Mouse (Mus musculus) stomach, embryonic 15.5 days (tissue): ENCODE results near the gene Fancl. TPM values are rescaled to one million over a fixed set of nuclear protein-coding genes. Genes with fewer than 3 reads are reported as not detected.

ENCODE experiments used
- ATAC-seq: fragments of 200-750 bp; cut with Nextera tagmentation; 2 replicates; pipeline ENCODE4 v1.8.0; 2017; ENCODE audit warnings: low read depth, moderate number of reproducible peaks, moderate TSS enrichment; ENCODE audit not compliant: insufficient read depth, low FRiP score
- H3K27ac ChIP-seq: fragments of 300-500 bp; sonication (generic); 2 replicates; pipeline ENCODE4 v1.5.1; 2015; ENCODE audit warnings: mild to moderate bottlenecking, inconsistent platforms
- H3K27me3 ChIP-seq: fragments of 300-500 bp; sonication (generic); replicated peaks from 2 replicates; pipeline ENCODE4 v1.6.1; 2015; ENCODE audit warnings: inconsistent platforms
- H3K36me3 ChIP-seq: fragments of 300-500 bp; sonication (generic); 2 replicates; pipeline ENCODE4 v1.6.1; 2015; ENCODE audit warnings: inconsistent platforms
- H3K4me1 ChIP-seq: fragments of 300-500 bp; sonication (generic); 2 replicates; pipeline ENCODE4 v1.6.1; 2015; ENCODE audit warnings: inconsistent platforms
- H3K4me2 ChIP-seq: fragments of 300-500 bp; sonication (generic); 2 replicates; pipeline ENCODE4 v1.6.1; 2015; ENCODE audit warnings: mild to moderate bottlenecking, inconsistent platforms
- H3K4me3 ChIP-seq: fragments of 300-500 bp; sonication (generic); replicated peaks from 2 replicates; pipeline ENCODE4 v1.5.1; 2015; ENCODE audit warnings: inconsistent platforms
- H3K9ac ChIP-seq: fragments of 300-500 bp; sonication (generic); 2 replicates; pipeline ENCODE4 v1.6.1; 2015; ENCODE audit warnings: inconsistent platforms
- H3K9me3 ChIP-seq: fragments of 300-500 bp; sonication (generic); 2 replicates; pipeline ENCODE4 v1.6.1; 2016; ENCODE audit warnings: inconsistent platforms
- WGBS: fragments of 180-500 bp; shearing (Covaris S2); methylation state at CpG from one replicate; pipeline ENCODE4 v1.1.7; 2015; 5-methylcytosine and 5-hydroxymethylcytosine counted together
- polyA plus RNA-seq: library from polyadenylated mRNA; unstranded; fragments of >200 nt; fragmentation: Nextera tagmentation; extraction: Ambion mirVana; gene quantifications from 2 replicates; pipeline ENCODE4 v1.2.1, GENCODE M21; 2015

Fancl gene
- polyA plus RNA-seq, 1 experiment from 2014 or later, result 30.0 TPM

GRCm38 (mm10) chr11:26513683-26514082 is 127.7 kb downstream of the Fancl start:
- H3K27me3 ChIP-seq, result no peaks in the 10 kb centered on the region
- no peak overlapping the region for H3K4me3 ChIP-seq
- H3K9me3 ChIP-seq, result no peaks in the 10 kb centered on the region
- ATAC-seq, result no peak
- no peak overlapping the region for H3K27ac ChIP-seq
- H3K4me2 ChIP-seq, result no peak overlapping the region
- no peak overlapping the region for H3K9ac ChIP-seq
- no peaks in the 10 kb centered on the region for H3K4me1 ChIP-seq
- peaks cover 6% of the 10 kb centered on the region; the same call in 1 of the 2 replicates for H3K36me3 ChIP-seq

GRCm38 (mm10) chr11:26516086-26516485 is 130.2 kb downstream of the Fancl start:
- H3K9me3 ChIP-seq, result no peaks in the 10 kb centered on the region
- no peaks in the 10 kb centered on the region for H3K36me3 ChIP-seq
- no peak overlapping the region for H3K4me2 ChIP-seq
- ATAC-seq, result no peak
- H3K27ac ChIP-seq, result no peak overlapping the region
- H3K27me3 ChIP-seq, result no peaks in the 10 kb centered on the region
- no peak overlapping the region for H3K4me3 ChIP-seq
- H3K9ac ChIP-seq, result no peak overlapping the region
- H3K4me1 ChIP-seq, result no peaks in the 10 kb centered on the region
- WGBS, result 52% methylated on average over 2 of the region's 2 CpGs

DNA sequence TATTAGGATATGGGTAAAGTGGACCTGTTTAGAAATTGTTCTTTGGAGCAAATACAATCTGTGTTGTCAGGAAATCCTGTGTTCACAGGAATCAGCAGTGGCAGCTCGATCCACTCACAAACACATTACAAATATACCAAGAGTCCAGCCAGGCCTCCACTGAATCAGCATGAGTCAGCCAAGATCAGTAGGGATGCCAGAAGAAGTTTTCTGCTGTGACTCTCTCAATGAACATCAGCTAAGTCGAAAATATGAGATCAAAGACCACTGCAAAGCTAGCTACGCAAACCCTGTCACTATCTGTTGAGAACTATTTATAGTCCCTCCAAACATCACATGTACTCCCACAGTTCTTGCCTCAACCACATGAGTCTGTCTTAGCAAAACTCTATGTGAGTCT is 133.1 kb downstream of the Fancl start:
- no peak overlapping the region for H3K9ac ChIP-seq
- H3K36me3 ChIP-seq, result no peaks in the 10 kb centered on the region
- H3K9me3 ChIP-seq, result no peaks in the 10 kb centered on the region
- 80% methylated on average over 3 of the region's 3 CpGs for WGBS
- ATAC-seq, result no peak
- no peak overlapping the region for H3K4me3 ChIP-seq
- H3K4me2 ChIP-seq, result no peak overlapping the region
- no peaks in the 10 kb centered on the region for H3K27me3 ChIP-seq
- H3K27ac ChIP-seq, result no peak overlapping the region
- no peaks in the 10 kb centered on the region for H3K4me1 ChIP-seq

Other genes starting within 250 kb of the Fancl start
- 2.7 and 3.2 TPM in 2 replicates for gene 5730522E02Rik, start 175.4 kb upstream of the Fancl start, polyA plus RNA-seq
- gene Gm6899, start 207.1 kb downstream of the Fancl start, polyA plus RNA-seq, result not detected in 2 replicates
- gene Vrk2, start 207.9 kb downstream of the Fancl start, polyA plus RNA-seq, result 23.2 and 24.6 TPM in 2 replicates